Mouse (Mus musculus) MEL (cell line): ENCODE results near the gene Denr.

Source experiments
- USF2 ChIP-seq, 2 experiments: IDR thresholded peaks; 2 replicates each; pipeline ENCODE4 v1.6.1; 2011 to 2012; ENCODE audit warnings: improper control_type of control experiment in 2 of 2, low read length in 2 of 2, borderline replicate concordance in 1 of 2, inconsistent platforms in 1 of 2, low read depth in 1 of 2, mild to moderate bottlenecking in 1 of 2; ENCODE audit not compliant: insufficient read depth in 1 of 2
- ZNF384 ChIP-seq: IDR thresholded peaks from 2 replicates; pipeline ENCODE4 v1.6.1; 2012; ENCODE audit warnings: low read depth, mild to moderate bottlenecking, inconsistent platforms, low read length, improper control_type of control experiment

- TF ChIP-seq USF2 (IDR thresholded peaks at IDR 0.05; ENCODE audit: borderline replicate concordance in 1 of 2, insufficient read depth in 1 of 2, low read depth in 1 of 2, low read length in 2 of 2) (no peak), ZNF384 (peak; percentile 85)
Measured at GRCm38 (mm10) chr5:123866457-123866856, 40.5 kb upstream of the Denr start.
